Mouse (Mus musculus): ENCODE results near the gene Gm20388. TPM values are rescaled to one million over a fixed set of nuclear protein-coding genes. Genes with fewer than 3 reads are reported as not detected.

Gm20388 gene
- total RNA-seq, 2 experiments from 2014 or later = 10.3 to 10.6 TPM

DNA sequence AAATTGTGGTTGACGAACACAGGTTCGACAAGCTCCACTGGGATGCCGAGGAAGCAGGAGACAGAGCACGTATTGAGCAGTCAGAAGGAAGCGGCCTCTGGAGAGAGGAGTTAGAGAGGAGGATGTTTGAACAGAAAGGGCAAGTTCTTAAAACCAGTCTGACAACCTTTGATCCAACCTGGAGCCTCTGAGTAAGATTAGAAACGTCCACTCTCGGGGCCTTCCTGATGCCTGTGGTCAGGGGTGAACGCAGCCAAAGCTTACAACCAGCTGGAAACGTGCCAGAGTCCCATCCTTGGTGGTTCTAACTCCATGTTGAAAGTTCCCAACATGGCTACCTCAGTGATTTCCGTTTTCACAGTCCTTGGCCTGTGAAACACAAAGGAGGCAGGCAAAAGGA, 4202.5 kb downstream of the Gm20388 start:
- intact Hi-C loops (cut with DNase I) = no loop called here
- no peak for DNase-seq (ENCODE audit: low spot score in 2 of 2)

DNA sequence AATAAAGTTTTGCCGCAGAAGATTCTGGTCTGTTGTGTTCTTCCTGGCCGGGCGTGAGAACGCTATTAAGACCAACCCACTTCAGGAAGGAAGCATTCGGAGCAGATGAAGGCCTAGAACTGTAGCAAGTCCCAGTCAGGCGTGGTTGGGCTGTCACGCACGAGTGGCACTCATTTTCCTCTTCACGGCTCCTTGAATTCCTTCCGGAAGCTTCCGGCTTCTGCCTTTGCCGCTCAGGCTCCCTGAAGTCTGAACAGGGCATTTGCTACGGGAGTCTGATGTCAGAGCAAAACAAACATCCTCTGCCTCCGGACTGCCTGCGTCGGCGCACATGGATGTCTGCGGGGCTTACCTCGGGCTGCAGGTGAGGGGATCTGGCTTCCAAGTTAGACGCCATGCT, 4214.6 kb downstream of the Gm20388 start:
- intact Hi-C loops (cut with DNase I) = no loop called here
- no peak for DNase-seq (ENCODE audit: low spot score in 2 of 2)

DNA sequence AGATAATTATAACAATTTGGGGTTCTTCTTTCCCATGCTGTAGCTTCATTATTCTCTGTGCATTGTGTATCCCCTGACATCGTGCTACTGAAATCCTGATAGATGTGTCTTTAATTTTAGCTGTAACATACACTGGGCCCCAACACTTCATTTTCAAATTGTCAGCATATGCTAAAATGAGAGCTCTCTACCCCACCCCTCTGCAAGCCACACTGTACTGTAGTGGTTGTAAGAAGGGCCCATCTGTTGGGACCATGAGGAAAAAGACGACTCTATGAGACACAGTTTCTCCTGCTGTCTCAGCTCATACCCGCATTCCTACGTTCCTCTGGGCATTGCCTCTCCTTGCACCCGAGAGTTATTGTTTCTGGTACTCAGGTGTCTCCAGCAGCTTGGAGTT, 4226.6 kb downstream of the Gm20388 start:
- no peak for DNase-seq (ENCODE audit: low spot score in 2 of 2)
- intact Hi-C loops (cut with DNase I) = no loop called here

DNA sequence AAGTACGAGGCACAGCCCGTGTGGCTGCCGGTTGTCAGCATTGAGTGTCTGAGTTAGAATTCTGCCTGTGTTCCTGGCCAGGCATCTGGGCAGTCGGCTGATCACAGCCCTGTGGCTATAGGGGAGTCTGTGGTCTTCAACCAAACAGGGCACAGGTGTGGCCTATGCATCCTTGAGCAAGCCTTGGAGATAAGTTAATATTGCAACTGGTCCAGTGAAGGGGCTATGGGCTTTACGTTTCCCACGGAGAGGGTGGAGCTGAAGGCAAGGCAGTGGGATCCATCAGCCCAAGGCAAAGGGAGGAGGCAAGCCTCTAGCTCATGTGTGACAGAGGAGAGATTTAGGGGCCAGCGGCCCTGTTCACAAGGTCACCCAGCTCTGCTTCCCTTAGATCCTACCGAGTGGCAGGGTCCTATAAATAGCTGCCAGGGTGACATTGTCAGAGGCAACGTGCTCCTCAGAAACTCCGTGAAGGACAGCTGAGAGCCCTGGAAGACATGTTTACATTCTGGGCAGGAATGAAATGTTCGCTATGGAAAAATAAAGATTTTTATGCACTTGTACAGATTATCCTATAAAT, 4229.7 kb downstream of the Gm20388 start:
- no peak for DNase-seq (ENCODE audit: low spot score in 2 of 2)
- intact Hi-C loops (cut with DNase I) = no loop called here

DNA sequence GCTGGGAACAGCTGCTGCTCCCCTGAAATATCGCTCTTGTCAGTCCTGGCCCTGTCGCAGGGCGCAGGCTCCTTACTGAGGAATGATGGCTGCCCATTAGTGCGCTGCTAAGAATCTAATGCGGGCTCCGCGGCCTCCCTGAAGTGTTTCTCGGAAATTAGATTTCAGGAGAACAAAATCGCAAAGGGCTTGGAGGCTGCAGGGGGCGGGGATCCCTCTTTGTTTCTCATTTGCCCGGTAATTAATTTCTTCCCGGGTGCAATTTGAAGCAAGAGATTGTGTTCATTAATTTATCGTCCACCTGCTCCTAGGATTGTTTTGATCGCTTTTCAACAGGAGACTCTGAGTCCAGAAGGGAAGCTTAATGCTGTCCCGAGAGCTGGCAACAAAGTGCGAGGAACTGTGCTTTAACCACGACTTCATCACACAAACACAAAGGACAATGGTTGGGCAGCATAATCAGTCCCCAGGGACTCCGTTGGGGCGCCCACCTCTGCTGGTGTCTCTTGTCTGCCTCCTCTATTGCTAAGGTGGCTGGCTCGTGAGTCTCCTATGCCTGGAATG, 4230.3 kb downstream of the Gm20388 start:
- no peak for DNase-seq (ENCODE audit: low spot score in 2 of 2)
- intact Hi-C loops (cut with DNase I) = no loop called here

DNA sequence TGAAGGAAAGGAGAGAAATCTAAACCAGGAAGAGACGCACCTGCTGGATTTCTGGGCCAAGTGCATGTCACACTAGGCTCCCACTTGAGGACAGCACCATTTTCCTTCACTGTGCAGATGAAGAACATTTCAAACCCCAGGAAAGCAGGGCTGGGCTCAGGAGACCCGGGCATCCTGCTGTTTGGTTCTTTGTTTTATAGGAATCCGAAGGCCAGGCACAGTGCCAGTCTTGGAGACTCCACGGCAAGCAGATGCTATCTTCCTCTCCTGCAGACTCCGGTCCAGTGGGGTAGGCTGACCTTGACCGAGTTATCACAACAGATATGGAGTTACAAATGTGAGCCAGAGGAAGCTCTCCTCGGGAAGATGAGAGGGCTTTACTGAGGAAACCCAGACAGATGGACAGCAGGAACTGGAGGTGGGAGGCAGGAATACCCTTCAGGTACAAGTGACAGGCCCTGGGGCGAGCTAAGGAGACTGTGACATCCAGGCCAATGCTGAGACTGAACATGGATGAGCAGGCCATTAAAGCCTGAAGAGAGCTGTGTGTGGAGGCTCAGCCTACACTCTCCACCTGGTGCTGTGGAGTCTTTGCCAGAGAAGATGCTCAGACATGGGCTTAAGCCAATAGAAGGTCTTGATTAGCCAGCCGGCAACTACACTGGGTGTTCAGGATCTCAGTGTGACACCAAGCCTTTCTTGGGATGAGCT, 4231.2 kb downstream of the Gm20388 start:
- intact Hi-C loops (cut with DNase I) = no loop called here
- peak; percentile 34 to 38 for DNase-seq (ENCODE audit: low spot score in 2 of 2)

DNA sequence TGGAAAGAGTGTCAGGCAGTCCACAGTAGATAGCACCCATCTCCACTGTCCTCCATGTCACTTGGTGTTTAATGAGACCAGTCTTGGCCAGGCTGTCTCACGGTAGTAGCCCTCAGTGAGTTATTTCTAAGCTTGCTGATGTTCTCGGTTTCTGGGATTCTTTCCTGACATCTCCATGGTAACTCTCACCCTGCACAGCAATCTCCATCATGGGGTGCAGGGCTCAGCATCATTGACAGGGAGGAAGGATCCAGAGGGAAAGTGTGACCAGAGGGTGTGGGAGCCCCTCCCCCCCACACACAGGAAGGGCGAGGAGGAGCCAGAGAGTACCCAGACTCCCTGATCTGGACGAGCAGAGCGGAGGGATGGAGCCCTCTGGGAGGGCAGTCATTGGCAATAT, 4232.4 kb downstream of the Gm20388 start:
- intact Hi-C loops (cut with DNase I) = no loop called here
- DNase-seq (ENCODE audit: low spot score in 2 of 2) = no peak

DNA sequence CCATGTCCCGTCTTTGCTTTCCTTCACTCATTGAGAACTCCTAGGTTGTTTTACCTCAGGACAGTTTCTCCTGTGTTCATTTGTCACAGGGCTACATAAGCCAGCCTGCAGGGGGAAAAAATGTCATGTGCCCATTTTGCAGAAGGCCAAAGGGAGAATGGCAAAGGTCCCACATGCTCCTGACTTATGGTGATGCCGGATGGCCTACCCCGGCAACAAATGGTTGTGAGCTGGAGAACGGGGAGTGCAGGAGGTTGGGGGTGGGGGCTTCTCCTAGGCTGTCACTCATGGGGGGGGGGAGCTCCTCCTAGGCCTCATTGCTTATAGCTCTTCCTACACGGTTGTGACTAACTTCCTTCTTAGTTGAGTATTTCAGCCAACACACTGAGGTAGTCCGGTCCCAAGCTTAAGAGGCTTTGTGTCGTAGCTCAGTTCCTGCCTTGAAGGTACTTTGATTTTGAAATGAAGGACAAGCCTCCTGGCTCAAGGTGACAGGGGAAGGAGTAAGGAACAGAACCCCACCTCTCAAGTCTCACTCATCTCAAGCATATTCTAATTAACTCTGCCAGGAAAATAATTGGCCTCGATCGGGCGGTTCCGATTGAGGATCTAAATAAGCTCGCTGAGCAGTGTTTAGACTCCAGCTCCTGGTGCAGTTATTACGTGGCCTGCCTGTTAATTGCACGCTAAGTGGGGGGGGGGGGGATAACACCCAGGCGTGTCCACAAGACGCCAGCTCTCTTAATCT, 4233.4 kb downstream of the Gm20388 start:
- intact Hi-C loops (cut with DNase I) = no loop called here
- no peak for DNase-seq (ENCODE audit: low spot score in 2 of 2)

DNA sequence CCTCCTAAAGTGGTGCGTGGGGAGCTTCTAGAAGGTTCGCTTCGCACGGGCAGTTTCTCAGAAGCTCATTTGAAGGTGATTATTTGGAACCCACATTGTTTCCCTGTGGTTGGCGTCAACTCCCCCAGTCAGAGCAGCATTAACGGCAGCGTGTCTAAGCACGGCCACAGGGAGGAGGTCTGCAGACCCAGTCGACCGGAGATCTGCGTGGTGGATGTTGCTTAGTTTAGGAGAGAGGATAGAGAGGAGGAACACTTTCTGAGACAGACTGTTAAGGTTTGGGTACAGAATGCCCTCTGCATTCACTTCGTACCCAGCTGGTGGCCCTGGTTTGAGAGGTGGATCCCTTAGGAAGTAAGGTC, 4234.0 kb downstream of the Gm20388 start:
- intact Hi-C loops (cut with DNase I) = no loop called here
- no peak for DNase-seq (ENCODE audit: low spot score in 2 of 2)

DNA sequence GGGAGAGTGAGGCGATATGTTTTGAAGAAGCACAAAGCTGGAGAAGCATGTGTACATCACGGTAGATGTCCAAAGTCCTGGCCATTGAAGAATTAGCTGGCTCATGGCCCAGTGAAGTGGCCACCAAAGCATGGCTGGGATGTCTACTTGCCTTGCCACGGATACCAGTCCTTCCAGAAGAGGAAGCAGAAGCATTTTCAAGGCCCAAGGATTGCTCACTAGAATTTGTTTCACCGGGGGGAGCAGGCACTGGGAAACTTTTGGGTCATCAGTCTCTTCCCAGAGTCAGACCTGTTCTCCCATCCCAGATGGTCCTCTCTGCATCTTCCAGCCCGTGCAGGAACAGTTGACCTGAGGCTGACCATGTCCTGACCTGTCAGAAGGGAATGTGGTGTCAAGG, 4235.6 kb downstream of the Gm20388 start:
- intact Hi-C loops (cut with DNase I) = no loop called here
- DNase-seq (ENCODE audit: low spot score in 2 of 2) = no peak

DNA sequence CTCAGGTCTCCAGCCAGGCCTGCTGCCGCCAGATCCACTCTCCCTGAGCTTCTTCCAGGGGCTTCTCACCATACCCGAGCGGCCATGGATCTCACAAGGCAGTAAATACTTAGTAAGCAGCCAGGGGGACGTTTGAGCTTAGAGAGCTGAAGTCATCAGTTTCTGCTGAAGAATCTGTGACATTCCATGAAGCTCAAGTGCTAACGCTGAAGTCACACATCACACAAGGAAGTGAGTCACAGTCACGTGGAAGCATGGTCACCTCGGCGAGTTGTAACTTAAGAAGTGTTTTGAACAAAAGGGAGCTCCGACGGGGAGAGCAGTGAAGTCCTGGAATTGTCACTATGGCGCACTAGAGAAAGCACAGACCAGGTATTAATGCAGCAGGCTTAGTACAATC, 4239.4 kb downstream of the Gm20388 start:
- intact Hi-C loops (cut with DNase I) = no loop called here
- no peak for DNase-seq (ENCODE audit: low spot score in 2 of 2)

DNA sequence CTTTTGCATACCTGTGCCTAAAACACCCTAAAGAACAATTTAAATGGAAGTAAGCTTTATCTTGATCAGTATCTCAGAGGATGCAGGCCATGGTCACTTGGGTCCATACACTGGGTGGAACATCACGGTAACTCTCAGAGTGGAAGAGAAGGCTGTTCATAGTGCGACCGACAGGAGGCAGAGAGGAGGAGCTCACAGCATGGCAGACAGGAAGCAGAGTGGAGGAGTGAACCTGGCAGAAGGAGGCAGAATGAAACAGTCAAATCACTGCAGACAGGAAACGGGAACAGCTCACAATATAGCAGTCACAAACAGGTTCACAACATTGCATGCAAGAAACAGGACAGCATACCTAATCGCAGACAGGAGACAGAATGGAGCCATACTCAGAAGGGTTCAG, 4239.9 kb downstream of the Gm20388 start:
- DNase-seq (ENCODE audit: low spot score in 2 of 2) = no peak
- intact Hi-C loops (cut with DNase I) = no loop called here

DNA sequence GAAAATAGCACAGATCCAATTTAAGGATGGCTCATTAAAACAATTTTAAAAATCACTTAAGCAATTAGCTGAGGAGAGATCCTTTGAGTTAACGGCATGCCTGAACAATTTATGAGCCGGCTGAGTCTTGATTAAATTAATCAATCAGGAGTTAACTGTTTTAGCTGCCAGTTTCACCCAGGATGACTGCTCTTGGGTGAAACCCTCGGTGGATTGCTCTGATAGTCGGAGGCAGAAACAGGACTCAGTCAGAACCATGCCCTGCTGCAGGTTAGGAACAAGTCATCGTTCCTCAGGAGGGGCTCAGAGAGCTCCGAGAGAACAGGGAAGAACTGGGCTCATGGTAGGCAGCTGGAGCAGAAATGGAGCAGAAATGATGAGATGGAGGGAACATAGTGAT, 4241.2 kb downstream of the Gm20388 start:
- no peak for DNase-seq (ENCODE audit: low spot score in 2 of 2)
- intact Hi-C loops (cut with DNase I) = no loop called here

DNA sequence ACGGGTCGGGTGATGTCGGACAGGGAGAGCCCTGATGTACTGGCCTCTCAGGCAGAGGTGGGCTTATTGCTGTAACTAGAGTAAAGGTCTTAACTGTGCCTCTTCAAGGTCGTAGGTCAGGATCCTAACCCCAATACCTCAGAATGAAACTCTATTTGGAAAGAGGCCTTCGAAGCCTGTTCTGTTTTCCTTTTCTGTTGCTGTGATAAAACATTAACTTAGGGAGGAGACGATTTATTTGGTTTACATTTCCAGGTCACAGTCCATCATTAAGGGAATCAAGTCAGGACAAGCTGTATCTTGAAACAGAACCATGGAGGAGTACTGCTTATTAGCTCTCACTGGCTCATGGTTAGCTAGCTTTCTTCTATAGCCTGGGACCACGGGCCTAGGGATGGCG, 4242.1 kb downstream of the Gm20388 start:
- intact Hi-C loops (cut with DNase I) = no loop called here
- no peak for DNase-seq (ENCODE audit: low spot score in 2 of 2)

DNA sequence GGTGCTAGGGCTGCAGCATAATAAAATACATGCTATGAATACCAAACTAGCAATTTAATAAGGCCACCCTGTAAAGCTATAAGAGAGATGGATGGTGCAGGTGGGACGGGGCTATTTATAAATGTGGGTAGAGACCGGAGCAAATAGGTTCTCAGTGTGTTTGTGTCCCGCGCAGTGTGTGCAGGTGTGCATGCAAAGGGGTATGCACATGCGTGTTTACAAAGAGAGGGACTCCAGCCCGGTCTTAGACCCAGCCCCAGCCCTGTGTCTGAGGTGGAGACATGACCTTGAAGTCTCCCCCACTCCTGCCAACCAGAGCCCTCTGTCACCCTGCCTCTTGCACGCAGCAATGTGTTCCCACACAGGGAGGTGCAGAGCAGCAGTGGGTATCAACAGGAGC, 4245.7 kb downstream of the Gm20388 start:
- intact Hi-C loops (cut with DNase I) = no loop called here
- DNase-seq (ENCODE audit: low spot score in 2 of 2) = no peak

DNA sequence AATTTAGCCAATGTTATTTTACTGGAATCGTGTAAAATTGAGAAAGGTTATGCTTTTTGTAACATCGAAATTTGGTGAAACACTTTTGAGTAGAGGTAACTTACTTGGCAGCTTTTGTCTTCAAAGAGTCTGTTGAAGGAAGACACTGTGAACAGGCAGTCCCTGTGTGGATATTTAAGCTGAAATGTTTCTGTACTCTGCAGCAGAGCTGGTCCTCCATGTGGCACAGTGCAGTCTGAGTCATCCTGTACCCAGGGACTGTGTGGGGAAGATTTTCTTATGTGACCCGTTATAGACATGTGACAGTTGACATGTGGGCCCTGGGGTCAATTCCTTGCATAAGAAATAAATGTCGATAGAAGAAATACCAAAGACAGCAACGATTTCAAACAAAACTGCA, 4251.0 kb downstream of the Gm20388 start:
- intact Hi-C loops (cut with DNase I) = no loop called here
- no peak for DNase-seq (ENCODE audit: low spot score in 2 of 2)

DNA sequence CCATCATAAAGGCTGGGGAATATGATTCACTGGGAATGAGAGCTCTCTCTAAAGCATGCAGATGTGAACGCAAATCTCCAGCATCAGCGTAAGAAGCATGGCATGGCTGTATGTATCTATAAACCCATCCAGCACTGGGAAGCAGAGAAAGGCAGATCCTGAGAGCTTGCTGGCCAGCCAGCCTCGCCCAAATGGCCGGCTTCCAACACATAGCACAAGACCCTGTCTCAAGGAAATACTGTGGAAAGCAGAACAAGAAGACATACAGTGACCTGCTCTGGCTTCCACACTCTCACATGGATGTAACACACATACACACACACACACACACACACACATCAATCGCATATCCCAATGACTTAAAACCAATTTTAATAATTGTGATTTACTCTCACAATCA, 4252.6 kb downstream of the Gm20388 start:
- DNase-seq (ENCODE audit: low spot score in 2 of 2) = no peak
- intact Hi-C loops (cut with DNase I) = no loop called here

DNA sequence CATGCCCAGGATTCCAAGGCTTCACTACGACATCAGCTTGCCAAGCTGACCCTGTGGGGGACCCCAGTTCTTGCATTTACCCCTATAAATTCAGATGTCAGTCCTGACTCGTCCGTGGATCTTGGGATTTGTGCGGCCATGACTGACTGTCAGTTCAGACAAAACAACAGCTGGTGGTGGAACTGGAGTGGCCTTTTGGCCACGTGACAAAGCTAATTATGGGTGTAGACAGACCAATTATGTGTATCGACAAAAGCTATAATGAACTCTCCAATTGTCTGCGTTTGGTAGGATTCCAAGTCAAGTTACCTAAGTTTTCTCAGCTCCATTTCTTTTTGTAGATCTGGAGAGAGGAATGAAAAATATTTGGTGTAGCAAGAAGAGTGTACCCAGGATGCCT, 4259.1 kb downstream of the Gm20388 start:
- intact Hi-C loops (cut with DNase I) = no loop called here
- DNase-seq (ENCODE audit: low spot score in 2 of 2) = no peak

DNA sequence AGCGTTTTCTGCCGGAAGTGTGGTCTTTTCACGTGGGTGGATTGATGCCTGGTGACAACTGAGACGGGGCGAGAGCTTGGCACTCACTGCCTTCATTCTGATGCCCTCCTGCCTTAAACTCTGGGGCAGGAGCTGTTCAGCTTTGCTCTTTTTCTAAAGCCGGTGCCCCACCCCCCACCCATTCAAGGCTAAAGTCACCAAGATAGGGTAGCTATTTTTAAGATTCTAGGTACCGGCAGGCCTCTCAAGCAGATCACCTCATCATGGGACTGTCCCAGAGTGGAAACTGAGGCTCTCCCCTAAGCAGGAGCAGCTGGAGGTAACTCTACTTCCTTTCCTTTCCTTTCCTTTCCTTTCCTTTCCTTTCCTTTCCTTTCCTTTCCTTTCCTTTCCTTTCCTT, 4260.0 kb downstream of the Gm20388 start:
- intact Hi-C loops (cut with DNase I) = no loop called here
- DNase-seq (ENCODE audit: low spot score in 2 of 2) = no peak

DNA sequence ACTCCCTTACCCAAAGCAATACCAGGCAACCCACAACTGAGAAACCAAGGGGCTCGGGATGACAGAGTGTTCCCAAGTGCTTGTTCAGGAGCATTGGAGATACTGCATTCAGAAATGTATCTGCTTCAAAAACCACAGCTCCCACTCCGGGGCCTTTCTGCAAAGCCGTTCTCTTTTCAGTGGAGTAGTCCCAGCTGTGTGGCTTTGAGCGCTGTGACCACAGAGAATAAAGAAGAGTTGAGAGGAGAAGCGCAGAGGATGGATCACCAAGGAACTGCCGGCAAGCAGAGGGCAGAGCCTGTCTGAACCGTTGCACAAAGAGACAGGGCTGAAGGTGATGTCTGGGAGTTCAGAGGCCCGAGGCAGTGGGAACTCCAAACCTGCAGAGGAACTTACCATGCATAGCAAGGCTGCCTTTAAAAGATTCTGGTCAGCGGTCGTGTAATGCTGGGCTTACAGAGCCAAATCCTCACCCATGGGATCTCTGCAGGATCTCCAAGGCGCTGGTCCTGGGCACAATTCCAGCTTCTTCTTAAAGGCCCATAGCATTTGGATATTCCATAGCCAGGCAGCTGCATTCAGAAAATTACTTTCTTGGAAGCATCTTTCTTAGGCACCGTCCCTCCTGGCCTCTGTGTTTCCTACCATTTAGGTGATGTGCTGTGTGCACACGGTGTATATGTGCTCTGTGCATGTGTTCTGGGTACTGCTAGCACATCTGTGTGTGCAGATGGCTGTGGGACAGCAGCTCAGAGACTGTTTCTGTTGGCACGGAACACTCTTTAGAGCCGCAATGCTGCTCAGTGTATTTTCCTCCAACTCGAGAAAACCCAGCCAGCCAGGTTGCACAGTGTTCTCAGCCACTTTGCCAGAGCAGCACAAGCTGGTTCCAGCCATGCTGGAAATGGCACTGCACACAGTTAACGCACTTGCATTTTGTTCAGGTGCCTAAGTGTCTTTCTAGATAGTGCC, 4261.2 kb downstream of the Gm20388 start:
- intact Hi-C loops (cut with DNase I) = no loop called here
- DNase-seq (ENCODE audit: low spot score in 2 of 2) = peak; percentile 29 to 36
